Mouse (Mus musculus) spleen, adult 2 months (tissue): ENCODE measurements around the gene Clasp2. TPM values are rescaled to one million over a fixed set of nuclear protein-coding genes. Genes with fewer than 3 reads are reported as not detected.

Source experiments
- DNase-seq, 2 experiments: peaks; one replicate each; pipeline versions ENCODE4 v3.0.0 to v3.0.0-alpha.2; 2012 to 2021; ENCODE audit warnings: low spot score in 2 of 2, low read depth in 1 of 2
- H3K27ac ChIP-seq: fragments of 200-500 bp; 2 replicates; pipeline ENCODE4 v1.5.1; 2012; ENCODE audit warnings: low read length, inconsistent platforms; ENCODE audit not compliant: insufficient read depth
- H3K27me3 ChIP-seq: fragments of 200-500 bp; 2 replicates; pipeline ENCODE4 v1.6.1; 2012; ENCODE audit warnings: mild to moderate bottlenecking, moderate library complexity, low read length, inconsistent platforms; ENCODE audit not compliant: control insufficient read depth, insufficient read depth
- H3K36me3 ChIP-seq: fragments of 200-500 bp; 2 replicates; pipeline ENCODE4 v1.6.1; 2012; ENCODE audit warnings: mild to moderate bottlenecking, low read length, inconsistent platforms; ENCODE audit not compliant: control insufficient read depth, insufficient read depth
- H3K4me1 ChIP-seq: fragments of 200-500 bp; 2 replicates; pipeline ENCODE4 v1.6.1; 2011; ENCODE audit warnings: inconsistent platforms; ENCODE audit not compliant: control insufficient read depth, insufficient read depth, insufficient read length
- H3K4me3 ChIP-seq: fragments of 200-500 bp; 2 replicates; pipeline ENCODE4 v1.5.1; 2011; ENCODE audit warnings: mild to moderate bottlenecking, inconsistent platforms; ENCODE audit not compliant: insufficient read depth, insufficient read length; ENCODE audit errors: extremely low read depth
- CTCF ChIP-seq: fragments of 200-500 bp; IDR thresholded peaks from 2 replicates; pipeline ENCODE4 v1.5.1; 2011; ENCODE audit warnings: mild to moderate bottlenecking, inconsistent platforms; ENCODE audit not compliant: insufficient read depth, insufficient read length, insufficient replicate concordance; ENCODE audit errors: extremely low read depth
- POLR2A ChIP-seq: fragments of 200-500 bp; IDR thresholded peaks from 2 replicates; pipeline ENCODE4 v1.6.1; 2011; ENCODE audit warnings: low read depth, low read length, inconsistent platforms
- WGBS: fragments of 180-500 bp; shearing (Covaris S2); methylation state at CpG from one replicate; pipeline ENCODE4 v1.1.7; 2018; 5-methylcytosine and 5-hydroxymethylcytosine counted together
- polyA plus RNA-seq: library from polyadenylated mRNA; depleted of rRNA; stranded (reverse); fragments of >200 nt; gene quantifications from 2 replicates; pipeline ENCODE4 v1.2.3, GENCODE M21; 2012

Clasp2 gene
- polyA plus RNA-seq, 1 experiment = 8.1 TPM

- Histone ChIP-seq H3K4me3 (no peak overlapping the region), H3K36me3 (no peaks in the 10 kb centered on the region), H3K27me3 (no peaks in the 10 kb centered on the region), H3K4me1 (no peaks in the 10 kb centered on the region; the same call in none of the 2 replicates), H3K27ac (no peak overlapping the region)
- TF ChIP-seq POLR2A (no peak), CTCF (no peak)
- DNase-seq = no peak
- WGBS = 52% methylated on average over 3 of the region's 3 CpGs
These were observed 59.4 kb downstream of the Clasp2 start for GRCm38 (mm10) chr9:113800671-113801070.

GRCm38 (mm10) chr9:113802734-113803133, 61.5 kb downstream of the Clasp2 start:
- DNase-seq = no peak
- Histone ChIP-seq H3K27ac (no peak overlapping the region), H3K4me3 (no peak overlapping the region), H3K4me1 (no peaks in the 10 kb centered on the region; the same call in none of the 2 replicates), H3K36me3 (no peaks in the 10 kb centered on the region), H3K27me3 (no peaks in the 10 kb centered on the region)
- TF ChIP-seq POLR2A (no peak), CTCF (no peak)
- WGBS = 85% methylated on average over 3 of the region's 3 CpGs

- Histone ChIP-seq H3K27me3 (no peaks in the 10 kb centered on the region), H3K4me3 (no peak overlapping the region), H3K36me3 (no peaks in the 10 kb centered on the region), H3K4me1 (no peaks in the 10 kb centered on the region; the same call in none of the 2 replicates), H3K27ac (no peak overlapping the region)
- no peak for DNase-seq
- TF ChIP-seq POLR2A = no peak
- no peak for TF ChIP-seq CTCF
- 82% methylated on average over 2 of the region's 2 CpGs for WGBS
These were observed 62.5 kb downstream of the Clasp2 start for GRCm38 (mm10) chr9:113803751-113804150.

- Histone ChIP-seq H3K27me3 (no peaks in the 10 kb centered on the region), H3K27ac (no peak overlapping the region), H3K4me3 (no peak overlapping the region), H3K4me1 (no peaks in the 10 kb centered on the region; the same call in none of the 2 replicates), H3K36me3 (no peaks in the 10 kb centered on the region)
- no peak for DNase-seq
- 88% methylated on average over 1 of the region's 1 CpGs for WGBS
- TF ChIP-seq CTCF = no peak
- no peak for TF ChIP-seq POLR2A
These were observed 64.1 kb downstream of the Clasp2 start for GRCm38 (mm10) chr9:113805359-113805758.

GRCm38 (mm10) chr9:113811327-113811726, 70.1 kb downstream of the Clasp2 start:
- TF ChIP-seq CTCF (no peak), POLR2A (no peak)
- no peaks in the 10 kb centered on the region for H3K4me1 ChIP-seq
- no peak overlapping the region for H3K27ac ChIP-seq
- no peaks in the 10 kb centered on the region for H3K27me3 ChIP-seq
- H3K4me3 ChIP-seq = no peak overlapping the region
- no peaks in the 10 kb centered on the region; the same call in 1 of the 2 replicates for H3K36me3 ChIP-seq
- no peak for DNase-seq
- WGBS = 88% methylated on average over 1 of the region's 1 CpGs

- H3K27me3 ChIP-seq = no peaks in the 10 kb centered on the region
- 40% methylated on average over 9 of the region's 9 CpGs for WGBS
- peak overlapping the region; percentile 38 for H3K4me3 ChIP-seq
- no peaks in the 10 kb centered on the region; the same call in 1 of the 2 replicates for H3K36me3 ChIP-seq
- H3K27ac ChIP-seq = peak overlapping the region; percentile 24
- TF ChIP-seq POLR2A = no peak
- TF ChIP-seq CTCF = no peak
- peak in 1 of 2 experiments; percentile 13 for DNase-seq
- no peaks in the 10 kb centered on the region for H3K4me1 ChIP-seq
These were observed 70.8 kb downstream of the Clasp2 start for GRCm38 (mm10) chr9:113811957-113812670.

GRCm38 (mm10) chr9:113812671-113813001, 71.4 kb downstream of the Clasp2 start:
- TF ChIP-seq CTCF (no peak), POLR2A (no peak)
- Histone ChIP-seq H3K4me3 (no peak overlapping the region), H3K27ac (no peak overlapping the region), H3K27me3 (no peaks in the 10 kb centered on the region), H3K4me1 (no peaks in the 10 kb centered on the region), H3K36me3 (no peaks in the 10 kb centered on the region; the same call in 1 of the 2 replicates)
- WGBS = 72% methylated on average over 4 of the region's 4 CpGs
- no peak for DNase-seq
